Mouse (Mus musculus) kidney, postnatal 10 days (tissue): ENCODE measurements at regions not wholly inside any gene's neighbourhood (a gene's known extent, or its start where the extent isn't known, plus 50 kb on each side); places are given as distances from the start of the nearest gene placed in this dataset.
"Not testable (repeated sequence)": the region's sequence is repeated elsewhere in the genome, so short reads cannot be mapped to it uniquely, and the experiment has no call there.

Source experiments
- DNase-seq: peaks from one replicate; pipeline ENCODE4 v3.0.0; 2021; ENCODE audit warnings: mixed read lengths

DNA sequence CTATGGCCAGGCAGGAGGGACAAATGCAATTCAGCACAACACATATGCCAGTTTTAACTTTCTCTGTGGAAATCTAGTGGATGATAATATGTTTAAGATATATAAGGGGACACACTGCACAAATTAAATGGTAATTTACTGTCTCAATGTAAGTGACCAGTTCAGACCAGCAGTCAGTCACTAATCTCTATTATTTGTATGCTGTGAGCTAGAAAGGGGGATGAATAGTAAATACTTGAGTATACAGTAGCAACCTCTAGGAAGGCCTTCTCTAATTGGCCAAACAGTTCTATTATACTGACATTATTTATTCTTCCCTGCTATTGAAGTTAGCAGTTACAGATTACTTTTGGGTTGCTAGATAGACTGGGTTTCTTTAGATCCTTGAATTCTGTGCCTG is 391.2 kb downstream of the Fign start:
- DNase-seq, result no peak

GRCm38 (mm10) chr2:63706183-63706582 is 391.7 kb downstream of the Fign start:
- DNase-seq, result no peak

GRCm38 (mm10) chr2:63702333-63703096 is 395.3 kb downstream of the Fign start:
- DNase-seq, result peak; percentile 86

DNA sequence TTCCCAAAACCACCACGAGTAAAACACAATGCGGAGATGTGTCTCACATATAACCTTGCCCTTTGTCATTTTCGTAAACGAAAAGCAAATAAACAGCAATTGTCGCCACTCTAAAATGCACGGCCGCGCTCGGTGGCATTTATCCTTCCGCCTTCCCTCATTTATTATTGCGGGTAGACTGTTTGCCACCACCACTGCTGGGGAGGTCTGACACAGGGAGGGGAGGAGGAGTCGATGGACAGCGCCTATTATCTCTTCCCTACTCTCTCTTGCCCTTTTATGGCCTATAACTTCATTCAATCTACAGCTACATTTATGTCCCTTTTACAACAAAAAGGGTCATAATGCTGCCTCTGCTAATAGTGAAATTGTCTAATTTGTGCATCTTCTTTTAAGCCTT is 396.0 kb downstream of the Fign start:
- DNase-seq, result peak; percentile 10

GRCm38 (mm10) chr2:63700255-63700654 is 397.6 kb downstream of the Fign start:
- DNase-seq, result no peak

DNA sequence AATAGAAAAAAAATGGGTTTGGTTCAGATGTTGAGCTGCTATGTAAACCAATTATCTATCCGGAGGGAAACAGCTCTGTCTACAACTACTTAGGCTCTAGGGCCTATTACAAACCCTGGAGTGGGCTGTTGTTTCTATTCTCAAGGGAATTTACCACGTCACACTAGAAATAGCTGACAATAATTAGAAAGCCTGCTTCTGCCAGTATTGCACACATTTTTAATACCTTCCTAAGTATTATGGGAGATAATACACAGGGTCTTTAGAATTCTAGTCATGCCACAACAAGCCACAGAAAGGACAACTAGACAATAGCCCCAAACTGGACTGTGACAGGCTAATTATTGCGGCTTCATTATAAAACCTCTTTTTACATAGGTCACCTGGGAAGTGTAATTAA is 428.1 kb downstream of the Fign start:
- no peak for DNase-seq

GRCm38 (mm10) chr2:63668784-63669183 is 429.1 kb downstream of the Fign start:
- DNase-seq, result no peak

DNA sequence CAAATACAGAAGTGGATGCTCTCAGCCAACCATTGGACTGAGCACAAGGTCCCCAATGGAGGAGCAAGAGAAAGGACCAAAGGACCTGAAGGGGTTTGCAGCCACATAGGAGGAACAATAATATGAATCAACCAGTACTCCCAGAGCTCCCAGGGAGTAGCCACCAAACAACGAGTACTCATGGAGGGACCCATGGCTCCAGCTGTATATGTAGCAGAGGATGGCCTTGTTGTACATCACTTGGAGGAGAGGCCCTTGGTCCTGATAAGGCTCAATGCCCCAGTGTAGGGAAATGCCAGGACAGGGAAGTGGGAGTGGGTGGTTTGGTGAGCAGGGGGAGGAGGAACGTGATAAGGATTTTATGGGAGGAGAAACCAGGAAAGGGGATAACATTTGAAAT is 437.9 kb downstream of the Fign start:
- not testable (repeated sequence) for DNase-seq
